Mouse (Mus musculus) subcutaneous adipose tissue, adult 2 months (tissue): ENCODE results near the gene Hoxd4. TPM values are rescaled to one million over a fixed set of nuclear protein-coding genes. Genes with fewer than 3 reads are reported as not detected.

ENCODE experiments used
- polyA plus RNA-seq: library from polyadenylated mRNA; depleted of rRNA; stranded (reverse); fragments of >200 nt; gene quantifications from 2 replicates; pipeline ENCODE4 v1.2.3, GENCODE M21; 2012; ENCODE audit warnings: low replicate concordance; rRNA removed

Hoxd4 gene
- polyA plus RNA-seq, result 36.3 and 69.5 TPM in 2 replicates

DNA sequence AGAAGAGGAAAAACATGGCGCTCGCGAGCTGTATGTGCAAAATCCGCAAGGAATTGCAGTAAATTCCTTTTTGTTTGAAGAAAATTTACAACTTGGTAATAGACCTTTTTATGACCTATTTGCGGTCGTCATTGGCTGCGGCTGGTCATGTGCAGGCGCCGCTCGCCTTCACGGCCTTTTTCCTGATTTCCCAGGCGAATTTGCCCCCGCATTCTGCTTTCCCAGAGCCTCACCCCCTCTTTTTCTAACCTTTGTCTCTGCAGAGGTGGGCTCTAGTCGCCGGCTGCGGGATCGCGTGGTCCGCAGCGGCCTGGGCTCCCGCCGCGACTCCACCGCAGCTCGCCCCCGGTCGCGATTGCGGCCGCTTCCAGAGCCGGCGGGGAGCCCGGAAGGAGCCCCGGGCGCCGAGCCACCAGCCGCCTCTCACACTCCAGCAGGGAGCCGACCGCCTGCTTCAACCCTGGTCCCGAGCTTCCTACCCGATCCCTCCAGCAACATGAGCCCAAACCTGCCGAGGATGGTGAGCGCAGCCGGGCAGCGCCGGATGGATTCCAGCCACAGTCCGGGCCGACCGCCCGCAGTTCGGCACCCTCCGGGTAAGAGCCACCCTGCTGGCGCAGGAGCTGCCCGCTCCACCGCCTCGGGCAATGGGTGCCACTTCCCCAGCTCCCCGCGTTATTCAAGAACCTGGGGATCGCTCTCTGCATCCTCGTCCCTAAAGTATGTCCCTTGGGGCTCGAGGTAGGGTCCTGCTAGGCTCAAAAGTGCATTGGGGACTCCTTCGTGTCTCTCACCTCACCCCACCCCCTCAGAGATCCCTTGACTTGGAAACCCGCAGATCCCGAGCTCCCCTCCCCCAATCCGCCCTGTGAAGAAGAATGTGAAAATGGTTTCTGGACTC lies at the start of gene Hoxd4, which contains the start of gene Hoxd3:
TSS of gene Hoxd4 (plus strand) at position 209 of the 901 bp plus-strand sequence.
TSS of gene Hoxd3 (plus strand) at position 207 of the 901 bp plus-strand sequence.

DNA sequence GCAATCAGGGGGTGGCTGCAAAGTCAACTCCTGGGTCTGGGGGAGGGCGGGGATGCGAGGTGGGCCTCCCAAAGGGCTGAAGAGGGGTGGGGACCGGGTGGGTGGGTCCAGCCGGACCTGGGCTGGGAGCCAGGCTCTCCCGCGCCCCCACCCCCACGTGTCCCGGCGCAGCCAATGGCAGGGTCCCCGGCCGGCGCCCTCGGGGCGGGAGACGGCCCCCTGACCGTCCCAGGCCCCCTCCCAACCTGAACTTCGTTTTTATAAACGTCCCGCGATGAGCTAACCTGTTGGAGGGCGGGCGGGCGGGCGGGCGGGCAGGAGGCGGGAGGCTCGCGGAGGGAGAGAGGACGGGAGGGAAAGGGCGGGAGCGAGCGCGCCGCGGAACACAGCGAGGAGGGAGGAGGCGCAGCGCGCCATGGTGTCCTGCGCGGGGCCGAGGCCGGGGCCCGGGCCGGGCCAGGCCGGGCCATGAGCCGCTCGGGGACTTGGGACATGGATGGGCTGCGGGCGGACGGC lies 43.8 kb upstream of the Hoxd4 start, which contains the start of gene Hoxd13:
TSS of gene Hoxd13 (plus strand) at position 469 of the 516 bp plus-strand sequence.

DNA sequence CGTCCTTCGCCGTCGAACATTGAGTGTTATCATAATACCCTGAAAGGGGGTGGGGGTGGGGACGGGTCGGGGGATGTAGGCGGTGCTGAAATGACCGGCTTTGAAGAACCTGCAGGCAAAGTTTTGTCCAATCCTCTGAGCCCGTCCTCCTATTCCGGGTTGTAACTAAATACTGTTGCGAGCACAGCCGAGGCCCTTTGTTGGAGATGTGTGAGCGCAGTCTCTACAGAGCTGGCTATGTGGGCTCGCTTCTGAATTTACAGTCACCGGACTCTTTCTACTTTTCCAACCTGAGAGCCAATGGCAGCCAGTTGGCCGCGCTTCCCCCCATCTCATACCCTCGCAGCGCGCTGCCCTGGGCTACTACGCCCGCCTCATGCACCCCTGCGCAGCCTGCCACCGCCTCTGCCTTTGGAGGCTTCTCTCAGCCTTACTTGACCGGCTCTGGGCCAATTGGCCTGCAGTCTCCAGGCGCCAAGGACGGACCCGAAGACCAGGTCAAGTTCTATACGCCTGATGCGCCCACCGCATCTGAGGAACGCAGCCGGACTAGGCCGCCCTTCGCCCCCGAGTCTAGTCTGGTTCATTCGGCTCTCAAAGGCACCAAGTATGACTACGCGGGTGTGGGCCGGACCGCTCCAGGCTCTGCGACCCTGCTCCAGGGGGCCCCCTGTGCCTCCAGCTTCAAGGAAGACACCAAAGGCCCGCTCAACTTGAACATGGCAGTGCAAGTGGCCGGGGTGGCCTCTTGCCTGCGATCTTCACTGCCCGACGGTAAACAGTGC lies 36.7 kb upstream of the Hoxd4 start, which contains the start of gene Hoxd12:
TSS of gene Hoxd12 (plus strand) at position 133 of the 785 bp plus-strand sequence.

DNA sequence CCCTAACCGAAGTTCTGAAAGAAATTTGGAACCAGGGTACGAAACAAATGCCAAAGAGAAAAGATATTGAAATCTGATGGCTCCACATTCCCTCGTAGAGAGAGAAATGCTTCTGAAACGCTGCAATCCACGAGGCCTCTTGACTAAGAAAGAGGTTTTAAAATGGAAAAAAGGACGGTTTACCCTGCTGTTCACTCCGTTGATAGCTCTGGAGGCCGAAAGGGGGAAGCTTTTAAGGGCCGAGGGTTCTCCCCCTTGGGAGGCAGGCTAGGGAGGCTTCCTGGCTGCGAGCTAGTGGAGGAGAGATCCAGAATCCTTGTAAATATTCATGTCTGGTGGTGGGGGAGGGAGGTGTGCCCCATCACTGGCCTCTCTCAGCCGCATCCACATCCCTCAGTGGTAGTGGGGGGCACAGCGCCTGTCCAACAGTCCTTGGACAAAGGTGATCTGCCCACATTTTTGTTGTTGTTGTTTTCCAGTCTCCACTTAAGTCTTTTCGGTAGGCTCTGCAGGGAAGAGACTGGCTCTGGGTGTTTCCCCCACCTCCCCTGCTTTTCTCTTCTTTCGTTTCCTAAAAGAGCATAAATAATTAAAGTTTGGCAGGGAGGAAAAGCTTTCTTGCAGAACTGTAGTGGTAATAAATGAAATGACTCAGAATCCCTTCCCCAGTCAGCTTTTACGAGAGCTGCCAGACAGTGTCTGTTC lies 32.7 kb upstream of the Hoxd4 start, which contains the start of gene Hoxd11:
TSS of gene Hoxd11 (plus strand) at position 667 of the 705 bp plus-strand sequence.

DNA sequence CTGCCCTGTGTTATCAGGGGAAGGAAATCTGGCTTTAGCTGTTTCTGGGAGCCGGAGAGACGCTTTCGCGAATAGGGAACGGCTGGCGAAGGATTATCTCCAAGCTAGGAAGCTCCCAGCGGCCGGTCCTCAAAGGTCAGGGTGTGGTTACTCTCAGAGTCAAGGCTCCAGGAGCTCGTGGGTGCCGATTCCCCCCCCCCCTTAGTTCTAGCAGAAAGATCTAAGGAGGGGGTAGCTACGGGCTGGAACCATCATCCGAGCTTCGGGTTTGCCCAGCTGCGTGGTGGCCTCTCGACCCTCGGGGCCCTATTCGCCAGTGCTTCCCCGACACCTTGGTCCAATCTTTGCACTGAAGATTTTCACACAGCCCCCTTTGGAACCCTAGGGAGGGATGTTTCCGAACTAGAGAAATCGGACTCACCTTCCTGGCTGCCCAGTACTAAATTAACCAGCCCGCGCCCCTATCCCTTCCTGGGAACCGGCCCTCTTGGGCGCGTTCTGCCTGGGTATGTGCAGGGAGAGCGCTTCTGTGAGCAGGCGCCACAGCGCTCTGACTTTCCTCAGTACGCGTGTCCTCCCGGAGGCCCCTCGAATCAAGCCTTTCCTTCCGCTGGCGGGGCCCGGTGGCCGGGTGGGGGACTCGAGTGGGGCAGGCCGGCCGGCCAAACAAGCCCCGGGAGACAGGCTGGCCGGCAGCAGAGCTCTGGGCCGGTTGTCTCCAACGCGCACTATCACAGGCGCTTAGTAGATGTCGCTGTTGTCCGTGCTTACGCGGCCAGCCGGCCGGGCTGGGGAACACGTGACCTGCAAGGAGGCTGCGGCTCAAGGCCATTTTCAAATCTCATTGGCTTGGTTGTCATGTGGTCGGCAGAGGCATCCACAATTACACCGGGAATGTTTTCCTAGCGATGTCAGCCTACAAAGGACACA lies 20.4 kb upstream of the Hoxd4 start, which contains the start of gene Hoxd10:
TSS of gene Hoxd10 (plus strand) at position 903 of the 930 bp plus-strand sequence.

DNA sequence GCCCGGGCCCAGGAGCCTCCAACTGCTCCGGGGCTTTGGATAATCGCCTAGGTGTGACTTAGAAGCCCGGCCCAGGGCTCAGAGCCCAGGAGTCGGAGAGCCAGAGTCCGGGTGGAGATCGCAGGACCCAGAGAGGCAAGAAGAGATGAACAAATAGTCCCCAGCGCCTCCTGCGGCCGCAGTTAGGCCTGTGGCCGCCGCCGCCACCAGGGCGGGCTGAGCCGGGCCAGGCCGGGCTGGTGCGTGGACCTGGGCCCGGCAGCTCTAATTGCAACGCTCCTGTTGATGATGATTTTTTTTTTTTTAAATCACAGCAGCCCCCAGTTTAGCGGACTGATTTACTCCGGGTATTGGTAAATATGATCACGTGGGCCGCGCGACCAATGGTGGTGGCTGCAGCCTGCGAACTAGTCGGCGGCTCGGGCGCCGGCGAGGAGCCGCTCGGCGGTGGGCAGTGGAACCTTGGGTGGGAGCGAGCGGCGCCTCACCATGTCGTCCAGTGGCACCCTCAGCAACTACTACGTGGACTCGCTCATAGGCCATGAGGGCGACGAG lies 14.1 kb upstream of the Hoxd4 start, which contains the start of gene Hoxd9:
TSS of gene Hoxd9 (plus strand) at position 161 of the 555 bp plus-strand sequence.

DNA sequence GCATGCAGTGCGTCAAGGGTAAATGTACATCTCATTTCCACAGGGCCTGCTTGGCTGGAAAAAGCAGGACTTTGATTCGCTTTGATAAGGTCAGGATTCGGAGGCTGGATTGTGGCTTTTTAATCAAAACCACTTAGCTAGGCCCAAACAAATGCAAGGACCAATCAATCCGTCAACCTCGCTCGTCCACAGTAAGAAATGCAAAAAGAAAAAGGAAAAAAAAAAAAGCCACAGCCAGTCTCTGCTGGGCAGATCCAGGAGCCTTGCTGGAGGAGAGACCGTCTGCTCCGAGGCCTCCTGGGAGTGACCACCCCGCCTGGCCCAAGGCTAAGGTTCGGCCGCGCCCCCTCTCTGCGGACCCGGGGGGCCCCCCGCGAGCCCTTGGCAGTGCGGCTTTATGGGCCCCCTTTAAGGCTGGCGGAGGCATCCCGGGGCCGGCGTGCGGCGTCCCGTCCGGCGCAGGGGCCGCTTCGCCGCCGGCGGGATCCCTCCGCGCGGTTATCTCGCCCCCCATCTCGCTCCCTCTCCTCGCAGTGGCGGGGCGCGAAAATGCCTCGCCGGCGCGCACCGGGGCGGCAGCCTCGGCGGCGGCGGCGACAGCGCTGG lies 7.2 kb upstream of the Hoxd4 start, which contains the start of gene Hoxd8:
TSS of gene Hoxd8 (plus strand) at position 223 of the 606 bp plus-strand sequence.

DNA sequence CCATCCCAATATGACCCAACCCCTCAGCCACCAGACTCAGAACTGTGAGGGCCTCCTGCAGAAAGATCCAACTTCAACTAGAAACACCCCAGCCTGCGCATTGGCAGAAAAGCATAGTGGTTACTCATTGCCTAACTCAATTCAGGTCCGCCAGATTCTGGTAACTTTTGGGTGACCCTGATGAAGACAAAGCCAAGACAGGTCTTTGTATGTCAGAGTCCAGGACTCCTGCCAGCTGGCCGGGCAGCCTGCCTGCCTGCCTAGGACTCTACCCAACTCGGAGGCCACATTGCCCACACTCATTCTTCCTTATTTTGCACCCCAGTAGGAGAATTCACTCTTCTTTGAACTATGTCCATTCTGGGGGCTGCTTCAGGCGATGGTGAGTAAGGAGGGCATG lies 14.8 kb downstream of the Hoxd4 start, which contains the start of gene Gm28230:
TSS of gene Gm28230 (plus strand) at position 178 of the 400 bp plus-strand sequence.

DNA sequence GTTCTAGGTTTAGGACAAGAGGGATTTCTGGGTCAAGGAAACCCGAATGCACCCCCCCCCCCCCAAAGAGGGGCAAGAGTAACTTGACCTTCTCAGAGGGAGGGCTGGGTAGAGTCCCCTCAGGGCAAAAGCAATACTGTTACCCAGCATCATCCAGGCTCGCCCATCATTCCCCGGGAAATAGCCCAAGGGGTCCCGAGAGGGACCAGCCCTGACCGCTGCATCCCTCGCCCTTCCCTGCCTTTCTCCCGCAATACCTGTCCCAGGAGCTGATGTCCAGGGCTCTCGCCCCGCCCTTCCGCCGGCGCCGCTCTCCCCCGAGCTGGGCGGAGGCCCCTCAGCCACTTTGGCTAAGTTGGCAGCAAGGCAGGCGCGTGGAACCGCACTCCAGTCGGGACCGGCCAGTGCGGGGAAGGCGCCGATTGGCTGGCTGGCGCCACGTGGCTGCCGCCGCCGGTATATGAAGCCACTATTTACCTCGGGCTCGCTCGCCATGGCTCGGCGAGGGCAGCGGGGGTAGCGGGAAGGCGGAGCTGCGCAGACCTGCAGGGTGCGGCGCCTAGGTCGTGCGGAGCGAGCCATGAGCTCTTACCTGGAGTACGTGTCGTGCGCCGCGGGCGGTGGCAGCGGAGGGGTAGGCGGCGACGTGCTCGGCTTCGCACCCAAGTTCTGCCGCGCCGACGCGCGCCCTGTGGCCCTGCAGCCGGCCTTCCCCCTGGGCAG lies 51.0 kb downstream of the Hoxd4 start, which contains the start of gene Hoxd1:
TSS of gene Hoxd1 (plus strand) at position 459 of the 723 bp plus-strand sequence.

Other genes with a start within 250 kb of the Hoxd4 start
- gene Lnpk, start 132.5 kb upstream of the Hoxd4 start, polyA plus RNA-seq, result 4.8 and 7.8 TPM in 2 replicates
- gene Evx2, start 52.4 kb upstream of the Hoxd4 start, polyA plus RNA-seq, result not detected in 2 replicates
- gene Hoxd13, start 43.6 kb upstream of the Hoxd4 start, polyA plus RNA-seq, result not detected in 2 replicates
- gene Hoxd12, start 36.9 kb upstream of the Hoxd4 start, polyA plus RNA-seq, result not detected in 2 replicates
- gene Hoxd11, start 32.4 kb upstream of the Hoxd4 start, polyA plus RNA-seq, result 0.24 and 52.9 TPM in 2 replicates
- 0.97 and 42.6 TPM in 2 replicates for gene Hoxd10, start 20.0 kb upstream of the Hoxd4 start, polyA plus RNA-seq
- gene Hoxd9, start 14.2 kb upstream of the Hoxd4 start, polyA plus RNA-seq, result 7.5 and 57.1 TPM in 2 replicates
- gene Hoxd8, start 7.3 kb upstream of the Hoxd4 start, polyA plus RNA-seq, result 11.5 and 27.9 TPM in 2 replicates
- gene Hoxd3, start within 50 bp of the Hoxd4 start, polyA plus RNA-seq, result 0.70 and 18.6 TPM in 2 replicates
- gene Gm28230, start 14.8 kb downstream of the Hoxd4 start, polyA plus RNA-seq, result 6.2 and 15.3 TPM in 2 replicates
- not detected in 2 replicates for gene Hoxd1, start 51.1 kb downstream of the Hoxd4 start, polyA plus RNA-seq
- gene Mtx2, start 113.9 kb downstream of the Hoxd4 start, polyA plus RNA-seq, result 59.5 and 89.6 TPM in 2 replicates